In the genomic region with DNA sequence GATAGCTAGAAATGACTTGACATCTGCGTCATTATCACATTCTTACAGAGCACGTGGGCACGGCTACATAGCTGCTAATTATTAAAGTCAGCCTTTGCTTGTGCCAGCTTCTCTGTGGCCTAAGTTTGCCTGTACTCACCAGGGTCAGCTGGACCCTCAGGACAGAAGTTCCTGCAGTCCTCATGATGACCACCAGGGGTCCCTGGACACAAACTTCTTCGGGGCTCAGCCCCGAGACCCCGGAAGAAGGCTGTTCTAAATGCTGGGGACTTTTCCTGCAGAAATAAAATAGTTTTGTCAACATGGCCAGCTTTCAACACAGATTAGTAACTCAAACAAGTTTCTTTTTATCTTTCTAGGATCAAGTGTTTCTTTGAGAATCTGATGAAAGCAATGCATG, we compare ENCODE assay signal across 8 mouse cellular contexts.
A peak's percentile ranks its signal among the peaks of the same experiment; 100 is the strongest.
DNase-seq lines count a peak whose midpoint lies in the region; ATAC-seq and TF ChIP-seq lines count a peak whose summit lies in the region.
"Had no signal": no experiment of that assay in that cellular context is flagged by ENCODE, and none has a peak within 500 bp of the region (broad histone marks: within the 10 kb centered on the region; RNA-seq: fewer than 3 reads in every experiment).

No protein-coding gene starts in this region.

- H3K27me3 ChIP-seq in intestine, postnatal 0 days (replicated peaks; ENCODE audit: control insufficient read depth, insufficient read depth, low read length), result no peaks in the 10 kb centered on the region
- H3K27me3 ChIP-seq in intestine, embryonic 15.5 days (replicated peaks), result no peaks in the 10 kb centered on the region; the same call in 1 of the 2 replicates
- H3K27me3 ChIP-seq in liver, postnatal 0 days (ENCODE audit: insufficient read depth, low read length), result no peaks in the 10 kb centered on the region

- no peak overlapping the region for H3K9ac ChIP-seq in intestine, postnatal 0 days (ENCODE audit: low read depth, low read length)
- no peak overlapping the region for H3K9ac ChIP-seq in intestine, embryonic 15.5 days
- no peak overlapping the region for H3K9ac ChIP-seq in liver, postnatal 0 days (replicated peaks)

- TF ChIP-seq CTCF in intestine, postnatal 0 days (IDR thresholded peaks at IDR 0.05; ENCODE audit: low read depth), result peak; percentile 85
- peak; percentile 70 for TF ChIP-seq CTCF in liver, postnatal 0 days (IDR thresholded peaks at IDR 0.05; ENCODE audit: low read depth)

- no peaks in the 10 kb centered on the region for H3K36me3 ChIP-seq in intestine, postnatal 0 days (ENCODE audit: control insufficient read depth, insufficient read depth)
- no peaks in the 10 kb centered on the region for H3K36me3 ChIP-seq in intestine, embryonic 15.5 days
- no peaks in the 10 kb centered on the region for H3K36me3 ChIP-seq in liver, postnatal 0 days (replicated peaks; ENCODE audit: insufficient read depth, low read length)

- no peaks in the 10 kb centered on the region for H3K9me3 ChIP-seq in intestine, postnatal 0 days (ENCODE audit: control insufficient read depth)
- H3K9me3 ChIP-seq in intestine, embryonic 15.5 days, result no peaks in the 10 kb centered on the region
- H3K9me3 ChIP-seq in liver, postnatal 0 days (ENCODE audit: low read length), result no peaks in the 10 kb centered on the region
- H3K9me3 ChIP-seq: megakaryocyte, embryonic 14.5 days had no signal

- H3K4me3 ChIP-seq in intestine, postnatal 0 days (ENCODE audit: low read depth, low read length), result no peak overlapping the region
- H3K4me3 ChIP-seq in intestine, embryonic 15.5 days (replicated peaks), result no peak overlapping the region
- H3K4me3 ChIP-seq in liver, postnatal 0 days (ENCODE audit: low read depth, low read length), result no peak overlapping the region
- H3K4me3 ChIP-seq: megakaryocyte, embryonic 14.5 days had no signal

- no peak overlapping the region for H3K4me2 ChIP-seq in intestine, postnatal 0 days (replicated peaks; ENCODE audit: low read depth)
- no peak overlapping the region for H3K4me2 ChIP-seq in intestine, embryonic 15.5 days (replicated peaks)
- no peak overlapping the region for H3K4me2 ChIP-seq in liver, postnatal 0 days (ENCODE audit: low read depth, low read length)

- WGBS in intestine, postnatal 0 days, result 27% methylated on average over 6 of the region's 6 CpGs
- 34% methylated on average over 6 of the region's 6 CpGs for WGBS in intestine, embryonic 15.5 days
- WGBS in liver, postnatal 0 days (ENCODE audit: insufficient replicate concordance), result 35% methylated on average over 6 of the region's 6 CpGs

- TF ChIP-seq EP300 in liver, postnatal 0 days (IDR thresholded peaks at IDR 0.05; ENCODE audit: low read depth), result no peak

- peak; percentile 52 to 55 for DNase-seq in B cell, adult 2 months
- peak; percentile 36 for DNase-seq in ES-CJ7 (ENCODE audit: low read depth, low spot score)
- DNase-seq in embryo, embryonic 11 days, result peak; percentile 83
- peak; percentile 47 for DNase-seq in liver, postnatal 0 days
- DNase-seq in thymus, postnatal 0 days (ENCODE audit: low spot score), result peak; percentile 63

- H3K27ac ChIP-seq in intestine, postnatal 0 days (ENCODE audit: low read depth, low read length), result no peak overlapping the region
- H3K27ac ChIP-seq in intestine, embryonic 15.5 days, result no peak overlapping the region
- H3K27ac ChIP-seq in liver, postnatal 0 days (ENCODE audit: low read depth), result no peak overlapping the region

- H3K4me1 ChIP-seq in intestine, postnatal 0 days (replicated peaks; ENCODE audit: control insufficient read depth, insufficient read depth, low read length), result no peaks in the 10 kb centered on the region
- H3K4me1 ChIP-seq in intestine, embryonic 15.5 days (replicated peaks), result no peaks in the 10 kb centered on the region
- H3K4me1 ChIP-seq in liver, postnatal 0 days (ENCODE audit: insufficient read depth), result peaks cover 17% of the 10 kb centered on the region
- H3K4me1 ChIP-seq: megakaryocyte, embryonic 14.5 days had no signal

- 0 out of 2 replicates have a peak, but pooled peaks have one; percentile 10 for ATAC-seq in intestine, postnatal 0 days
- ATAC-seq in intestine, embryonic 15.5 days, result no peak
- no peak for ATAC-seq in liver, postnatal 0 days
